Mouse (Mus musculus): ENCODE results near the gene Clec2l.

Clec2l gene

DNA sequence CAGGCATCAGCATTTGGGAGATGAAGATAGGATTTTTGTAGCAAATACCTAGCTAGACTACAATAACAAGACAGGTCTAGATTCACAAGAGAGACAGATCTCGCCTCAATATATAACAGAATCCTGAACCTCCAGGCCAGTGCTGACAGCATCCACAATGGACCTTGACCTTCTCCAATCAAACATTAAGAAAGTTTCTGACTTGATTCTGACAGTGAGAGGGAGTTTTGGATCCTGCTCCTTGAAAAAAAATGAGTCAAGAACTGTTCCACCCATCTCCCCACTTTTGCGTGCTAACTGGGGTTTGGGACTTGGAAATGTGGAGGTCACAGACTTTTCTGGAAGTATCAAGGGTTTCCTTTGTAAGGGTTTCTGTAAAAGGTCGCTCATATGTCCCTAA lies 62.6 kb downstream of the Clec2l start:
- no peak for DNase-seq

Measured in lung, postnatal 10 days (tissue).